Mouse (Mus musculus) lung, adult 18-20 months (tissue): Measurements from ENCODE around the gene Cdkn1b.
A peak's percentile ranks its signal among the peaks of the same experiment; 100 is the strongest.

Experiments
- DNase-seq, 2 experiments: peaks; one replicate each; pipeline ENCODE4 v3.0.0; 2022; ENCODE audit warnings: mixed read lengths in 2 of 2

Cdkn1b gene

DNA sequence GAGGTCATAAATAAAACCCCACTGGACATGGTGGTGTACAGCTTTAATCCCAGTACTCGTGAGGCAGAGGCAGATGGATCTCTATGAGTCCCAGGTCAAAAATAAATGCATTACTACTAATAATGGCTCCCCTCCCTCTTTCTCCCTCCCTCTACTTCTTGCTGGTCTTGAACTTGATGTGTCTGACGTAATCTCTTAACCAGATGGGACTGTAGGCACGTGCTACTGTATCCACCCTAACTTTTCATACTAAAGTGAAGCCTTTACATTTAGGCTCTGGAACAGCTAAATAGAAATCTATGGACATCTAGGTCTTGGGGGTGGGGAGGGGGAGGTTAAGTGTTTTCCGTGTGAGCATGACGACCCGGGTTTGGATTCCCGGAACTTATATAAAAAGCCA is 10.2 kb downstream of the Cdkn1b start:
- no peak for DNase-seq

DNA sequence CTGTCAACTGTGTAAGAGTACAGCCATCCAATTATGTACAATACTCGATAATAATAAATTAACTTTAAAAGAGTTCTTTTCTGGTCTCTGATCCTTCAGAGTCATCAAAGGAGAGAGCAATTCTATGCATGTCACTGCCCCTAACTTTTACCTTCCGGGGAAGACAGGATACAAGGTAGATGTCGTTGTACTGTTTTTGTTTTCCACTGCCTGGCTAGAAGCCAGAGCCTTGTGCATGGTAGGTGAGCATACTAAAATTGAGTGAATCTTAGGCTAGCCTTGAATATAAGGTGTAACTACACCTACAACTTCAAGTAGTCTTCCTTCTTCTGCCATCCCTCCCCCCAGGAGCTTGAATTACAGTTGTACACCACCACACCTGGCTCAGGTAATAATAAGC is 10.9 kb downstream of the Cdkn1b start:
- DNase-seq = no peak

DNA sequence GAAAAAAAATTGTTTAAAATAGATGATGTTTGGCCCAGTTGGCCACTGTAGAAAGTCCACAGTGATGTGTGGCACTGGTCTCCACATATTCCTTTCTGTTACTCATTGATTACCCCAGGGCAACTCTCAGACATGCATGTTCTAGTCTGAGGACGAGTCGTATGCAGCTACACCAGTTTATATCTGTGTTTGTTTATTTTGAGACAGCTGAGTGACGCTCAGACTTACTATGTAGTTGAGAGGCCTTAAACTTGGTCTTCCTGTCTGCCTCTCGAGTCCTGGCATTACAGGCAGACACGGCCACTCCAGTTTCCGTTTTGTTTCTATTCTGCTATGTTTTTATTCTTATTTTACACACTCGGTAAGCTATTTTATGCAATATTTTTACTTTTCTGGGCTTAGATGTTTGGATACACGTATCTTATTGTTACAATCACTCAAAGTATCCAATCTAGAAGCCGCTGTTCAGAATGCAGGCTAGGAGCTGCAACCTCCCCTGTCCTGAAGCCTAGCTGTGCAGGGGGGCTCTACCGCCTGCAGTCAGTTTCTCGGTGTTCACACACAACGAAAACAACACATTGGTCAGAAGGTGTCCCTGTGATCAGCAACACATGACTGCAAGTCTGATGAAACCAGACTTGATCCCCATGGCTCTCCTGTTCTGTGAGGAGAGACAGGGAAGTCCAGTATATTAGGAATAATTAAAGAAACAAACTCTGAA is 12.4 kb downstream of the Cdkn1b start:
- no peak for DNase-seq

DNA sequence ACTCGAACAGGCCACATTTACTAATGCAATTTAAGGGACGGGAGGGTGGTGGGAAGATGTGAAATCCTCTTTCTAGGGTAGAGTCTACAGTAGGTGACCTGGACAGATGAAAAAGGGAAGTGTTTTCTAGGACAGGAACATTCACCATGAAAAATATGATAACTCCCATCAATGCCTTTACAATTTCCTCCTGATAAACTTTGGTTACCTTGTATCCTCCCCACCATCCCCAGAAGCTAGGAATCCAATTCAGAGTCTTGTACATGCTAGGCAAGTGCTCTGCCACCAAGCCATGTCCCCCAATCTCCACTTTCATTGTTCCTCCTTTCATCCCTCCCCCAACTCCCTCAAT is 13.0 kb downstream of the Cdkn1b start:
- no peak for DNase-seq

DNA sequence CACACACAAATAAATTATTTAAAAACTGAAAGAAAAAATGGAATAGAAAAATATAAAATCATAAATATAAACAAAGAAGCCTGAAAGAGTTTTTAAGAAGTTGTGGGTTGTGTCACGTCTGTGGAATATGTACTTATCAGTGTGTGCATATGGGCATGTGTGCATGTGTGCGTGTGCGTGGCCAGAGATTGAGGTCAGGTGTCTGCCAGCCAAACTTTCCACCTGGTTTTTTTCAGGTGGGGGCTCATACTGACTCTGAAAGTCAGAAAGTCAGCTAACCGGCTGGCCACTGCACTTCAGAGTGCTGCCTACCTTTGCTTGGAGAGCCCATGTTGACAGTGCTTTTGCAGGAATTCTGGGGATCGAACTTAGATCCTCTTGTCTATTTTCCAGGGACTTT is 14.1 kb downstream of the Cdkn1b start:
- no peak for DNase-seq

DNA sequence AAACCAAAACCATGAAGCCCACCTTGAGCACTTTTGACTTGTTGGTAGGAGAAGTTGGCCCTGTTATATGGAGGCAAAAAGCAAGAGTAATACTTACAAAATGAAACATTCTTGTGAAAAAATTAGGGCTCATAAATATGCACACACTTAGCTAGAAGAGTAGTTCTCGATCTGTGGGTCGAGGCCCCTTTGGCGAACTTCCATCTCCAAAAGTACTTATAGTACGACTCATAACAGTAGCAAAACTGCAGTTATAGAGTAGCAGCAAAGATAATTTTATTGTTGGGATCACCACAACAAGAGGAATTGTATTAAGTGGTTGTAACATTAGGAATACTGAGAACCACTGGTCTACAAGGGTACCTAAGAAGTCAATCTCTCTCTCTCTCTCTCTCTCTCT is 19.6 kb downstream of the Cdkn1b start:
- DNase-seq = no peak

DNA sequence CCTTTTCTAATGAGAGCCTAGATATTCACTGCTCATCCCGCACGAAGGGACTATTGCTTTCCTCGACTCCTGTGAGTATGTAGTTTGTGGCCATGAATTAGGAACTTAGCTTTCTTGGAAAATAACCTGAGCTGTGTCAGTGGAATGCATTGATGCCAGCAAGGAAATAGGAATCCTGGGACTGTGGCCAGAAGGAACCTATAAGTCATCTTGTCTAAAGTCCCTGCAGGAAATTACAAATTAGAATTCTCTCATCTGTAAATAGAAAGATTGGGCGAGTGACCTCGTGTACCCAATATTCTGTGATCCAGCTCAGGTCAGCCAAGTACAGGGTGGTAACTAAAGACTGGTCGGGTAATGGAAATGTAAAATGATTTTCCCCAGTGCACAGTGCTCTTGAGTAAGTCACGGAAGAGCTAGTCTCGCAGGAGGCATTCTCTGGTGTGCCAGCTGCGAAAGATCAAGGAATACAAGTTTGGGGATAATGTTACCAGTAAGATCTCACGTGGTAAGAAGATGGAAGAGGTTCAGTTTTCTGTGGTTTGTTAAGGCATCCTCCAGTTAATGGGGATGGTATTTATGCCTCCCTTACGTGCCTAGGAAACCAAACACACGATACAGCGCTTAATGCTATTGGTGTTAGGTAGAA is 23.7 kb downstream of the Cdkn1b start:
- no peak for DNase-seq

DNA sequence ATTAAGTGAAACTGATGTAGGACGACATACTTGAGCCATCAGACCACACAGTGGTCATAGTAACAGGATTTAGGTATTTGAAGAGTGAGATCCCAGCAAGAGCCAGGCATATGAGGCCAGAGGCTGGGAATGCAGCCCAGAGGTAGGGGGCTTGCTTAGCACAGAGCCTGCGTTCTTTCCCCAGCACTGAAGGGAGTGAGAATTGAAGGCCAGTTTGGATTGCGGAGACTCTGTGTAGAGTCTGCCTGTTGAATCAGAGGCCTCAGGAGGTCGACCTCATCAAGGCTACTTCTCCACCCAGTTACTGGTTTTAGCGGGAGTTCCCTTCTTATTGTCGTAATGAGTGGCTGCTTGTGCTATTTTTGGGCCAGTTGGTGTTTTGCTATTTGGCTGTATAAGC is 25.9 kb downstream of the Cdkn1b start:
- DNase-seq = no peak

DNA sequence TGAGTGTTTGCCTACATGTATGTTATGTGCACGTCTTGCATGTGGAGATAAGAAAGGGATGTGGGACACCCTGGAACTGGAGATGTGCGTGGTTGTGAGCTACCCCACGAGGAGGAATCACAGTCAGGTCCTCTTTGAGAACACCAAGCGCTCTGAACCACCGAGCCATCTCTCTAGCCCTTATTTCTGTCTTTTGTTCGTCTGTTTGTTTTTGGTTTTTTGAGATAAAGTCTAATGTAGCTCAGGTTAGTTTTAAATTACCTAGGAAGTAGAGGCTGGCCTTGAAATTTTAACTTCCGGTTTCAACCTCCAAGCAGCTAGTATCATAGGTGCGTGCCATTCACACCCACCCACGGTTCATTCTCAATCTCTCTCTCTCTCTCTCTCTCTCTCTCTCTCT is 26.7 kb downstream of the Cdkn1b start:
- DNase-seq = no peak

DNA sequence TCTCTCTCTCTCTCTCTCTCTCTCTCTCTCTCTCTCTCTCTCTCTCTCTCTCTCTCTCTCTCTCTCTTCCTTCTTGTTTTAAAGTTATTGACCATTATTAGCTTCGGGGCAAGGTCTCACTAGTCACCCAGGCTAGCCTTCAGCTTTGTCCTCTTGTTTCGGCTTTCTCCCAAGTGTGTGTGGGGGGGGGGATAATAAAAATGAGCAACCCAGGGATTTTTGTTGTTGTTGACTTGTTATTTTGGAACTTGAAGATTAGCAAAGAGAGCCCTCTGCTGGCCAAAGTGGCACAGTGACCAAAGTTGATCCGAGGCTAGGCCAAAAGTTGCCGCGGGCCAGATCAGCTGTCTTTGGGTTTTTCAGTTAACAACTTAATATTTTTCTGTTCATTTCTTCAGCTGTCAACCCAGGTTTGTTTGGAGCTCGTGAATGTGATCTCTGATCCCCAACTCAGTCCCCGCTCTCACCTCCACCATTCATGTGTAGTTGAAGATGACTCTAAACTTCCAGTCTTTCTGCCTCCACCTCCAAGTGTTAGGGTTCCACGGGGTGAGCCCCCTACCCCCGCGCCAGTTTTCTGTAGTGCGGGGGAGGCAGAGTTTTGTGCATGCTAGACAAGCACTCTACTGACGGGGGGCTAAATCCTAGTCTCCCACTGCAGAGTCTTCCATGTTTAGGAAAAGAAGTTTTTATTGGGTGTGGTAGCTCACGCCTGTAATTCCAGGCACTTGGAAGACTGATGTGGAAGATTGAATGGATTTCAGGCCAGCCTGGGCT is 27.3 kb downstream of the Cdkn1b start:
- DNase-seq = peak; percentile 67 to 71

DNA sequence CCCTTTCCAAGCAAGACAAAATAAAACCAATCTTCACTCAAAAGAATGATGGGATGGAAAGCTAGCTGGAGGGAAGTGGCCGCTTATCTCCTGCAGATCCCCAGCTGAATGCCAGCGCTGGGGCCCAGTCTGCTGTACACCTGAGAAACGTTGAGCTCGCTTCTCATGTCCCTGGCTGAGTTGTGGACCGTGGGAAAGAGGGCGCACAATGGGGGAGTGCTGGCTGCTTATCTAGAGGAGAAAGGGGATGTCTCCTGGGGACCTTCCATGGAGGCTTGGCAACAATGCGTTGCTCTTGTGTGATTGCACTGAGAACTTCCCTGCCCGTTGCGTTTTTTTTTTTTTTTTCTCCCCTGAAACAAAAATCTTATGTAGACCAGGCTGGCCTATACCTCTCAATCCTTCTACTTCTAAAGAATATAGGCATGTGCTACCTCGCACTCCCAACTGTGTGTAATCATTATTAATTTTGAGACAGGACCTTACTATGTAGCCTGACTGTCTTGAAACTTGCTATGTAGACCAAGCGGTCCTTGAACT is 28.4 kb downstream of the Cdkn1b start:
- no peak for DNase-seq

DNA sequence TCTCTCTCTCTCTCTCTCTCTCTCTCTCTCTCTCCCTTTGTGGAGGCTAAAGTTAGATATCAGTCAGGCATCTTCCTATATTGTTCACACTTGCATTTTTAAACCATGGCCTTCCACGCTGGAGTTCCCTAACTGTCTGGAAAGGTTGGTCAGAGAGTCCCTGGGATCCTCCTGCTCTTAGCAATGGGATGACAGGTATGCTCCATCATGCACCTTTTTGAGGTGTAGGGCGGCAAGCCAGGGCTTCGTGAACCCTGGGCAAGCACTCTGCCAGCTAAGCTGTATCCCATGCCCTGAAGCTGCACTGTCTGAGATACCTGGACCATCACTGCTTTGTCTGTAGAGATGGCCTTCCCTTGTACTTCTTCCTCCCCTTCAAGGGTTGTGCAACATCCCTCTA is 29.0 kb downstream of the Cdkn1b start:
- DNase-seq = no peak

DNA sequence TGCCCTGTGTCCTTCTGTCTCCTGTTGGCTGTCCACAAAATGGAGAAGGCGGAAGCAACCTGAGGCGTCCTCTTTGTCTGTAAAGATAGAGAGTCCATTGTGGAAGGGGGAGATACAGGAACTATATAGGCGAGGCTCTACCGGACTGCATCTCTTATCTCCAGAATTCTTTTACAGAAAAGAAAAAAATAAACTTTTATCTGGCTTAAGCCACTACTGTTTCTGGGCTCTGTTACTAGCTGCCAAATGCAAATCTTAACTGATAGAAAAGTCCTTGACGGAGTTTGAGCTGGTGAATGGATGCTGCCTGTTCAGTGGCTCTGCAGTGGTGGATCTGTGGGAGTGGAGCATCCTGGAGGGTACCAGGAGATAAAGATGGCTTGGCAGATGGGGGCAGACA is 31.2 kb downstream of the Cdkn1b start:
- no peak for DNase-seq

DNA sequence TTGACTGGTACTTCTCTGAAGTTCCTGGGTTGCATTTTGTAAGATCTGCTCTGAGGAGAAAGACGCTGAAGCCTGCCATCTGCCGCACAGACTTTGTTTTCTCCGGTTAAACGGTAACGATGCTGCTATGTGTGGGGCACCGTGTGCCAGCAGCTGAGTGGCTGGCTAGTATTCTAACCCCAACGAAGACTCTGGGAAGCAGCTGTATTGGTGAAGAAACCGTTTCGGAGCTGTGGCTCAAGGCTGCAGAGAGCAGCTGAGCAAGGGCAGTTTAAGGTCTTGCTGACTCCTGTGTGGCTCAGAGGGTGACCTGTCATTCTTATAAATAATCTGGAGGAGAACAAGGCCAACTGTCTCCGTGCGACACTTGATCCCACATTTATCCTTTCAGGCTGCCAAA is 33.8 kb downstream of the Cdkn1b start:
- DNase-seq = no peak

DNA sequence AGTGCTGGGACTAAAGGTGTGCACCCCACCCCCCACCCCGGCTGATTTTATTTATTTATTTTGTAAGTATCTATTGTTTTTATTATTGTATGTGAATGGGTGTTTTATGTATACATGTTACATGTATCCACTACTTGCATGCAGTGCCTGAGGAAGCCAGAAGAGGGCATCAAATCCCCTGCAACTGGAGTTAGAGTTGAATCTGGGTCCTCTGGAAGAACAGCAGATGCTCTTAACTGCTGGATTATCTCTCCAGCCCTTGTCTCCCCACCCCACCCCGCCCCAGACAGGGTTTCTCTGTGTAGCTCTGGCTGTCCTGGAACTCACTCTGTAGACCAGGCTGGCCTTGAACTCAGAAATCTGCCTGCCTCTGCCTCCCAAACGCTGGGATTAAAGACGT is 36.2 kb downstream of the Cdkn1b start:
- no peak for DNase-seq

DNA sequence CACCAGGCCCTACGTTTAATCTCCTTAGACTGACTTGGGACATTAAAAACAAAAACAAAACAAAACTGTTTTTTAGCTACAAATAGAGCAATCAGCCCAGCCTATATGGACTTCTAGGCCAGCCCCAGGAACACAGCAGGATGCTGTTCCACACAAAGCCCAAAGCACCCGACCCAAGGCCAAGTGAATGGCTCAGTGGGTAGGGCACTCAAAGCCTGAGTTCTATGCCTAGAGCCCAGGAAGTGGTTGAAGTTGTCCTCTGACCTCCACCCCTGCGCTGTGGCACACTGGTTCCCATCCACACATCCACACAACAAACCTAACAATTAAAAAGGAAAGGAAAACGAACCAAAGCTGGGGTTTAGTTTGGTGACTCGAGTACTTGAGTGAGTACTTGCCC is 41.1 kb downstream of the Cdkn1b start:
- DNase-seq = no peak

DNA sequence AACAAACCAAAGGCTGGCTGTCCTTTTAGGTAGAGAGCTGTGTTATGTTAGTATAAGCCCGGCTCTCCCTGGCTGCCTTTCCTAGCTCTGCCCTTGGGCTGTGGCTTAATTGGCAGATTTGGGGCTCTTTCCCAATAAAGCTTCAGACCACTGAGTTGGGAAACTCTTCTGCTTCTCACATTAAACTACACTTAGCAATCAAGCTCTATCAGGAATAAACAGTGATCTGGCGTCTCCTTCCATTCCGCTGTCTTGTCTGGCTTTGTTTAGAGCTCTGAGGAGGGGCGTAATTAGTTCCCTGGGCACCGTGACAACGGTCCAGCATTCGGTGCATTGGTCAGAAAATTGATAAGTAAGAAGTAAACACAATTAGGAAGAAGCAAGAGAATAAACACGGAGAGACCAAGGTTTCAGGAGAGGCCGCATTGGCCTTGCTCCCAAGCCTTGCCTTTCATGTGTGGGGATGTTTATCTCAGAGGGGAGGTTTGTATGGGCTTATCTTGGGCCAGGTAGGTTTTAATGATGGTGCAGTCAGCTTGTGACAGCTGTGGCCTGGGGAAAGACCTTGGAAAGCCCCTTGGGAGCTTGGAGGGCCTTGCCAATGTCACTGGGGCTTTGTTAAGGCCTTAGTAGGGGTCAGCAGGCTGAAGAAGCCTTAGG is 41.8 kb downstream of the Cdkn1b start:
- no peak for DNase-seq

DNA sequence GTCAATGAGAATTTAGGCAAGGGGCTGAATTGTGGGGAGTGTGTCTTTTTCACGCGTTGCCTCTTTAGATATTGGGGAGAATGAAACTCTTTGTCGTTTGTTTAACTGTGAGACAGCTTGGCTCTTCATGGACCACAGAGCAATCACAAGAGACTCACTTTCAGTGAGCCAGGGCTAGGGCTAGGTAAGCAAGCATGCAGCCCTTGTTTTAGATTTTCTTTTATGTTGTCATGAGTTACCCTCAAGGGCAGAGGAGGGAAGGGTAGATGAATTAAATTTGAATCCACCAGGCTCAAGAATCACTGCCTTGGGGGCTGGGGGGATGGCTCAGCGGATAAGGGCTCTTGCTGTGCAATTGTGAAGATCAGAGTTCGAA is 42.3 kb downstream of the Cdkn1b start:
- DNase-seq = no peak

DNA sequence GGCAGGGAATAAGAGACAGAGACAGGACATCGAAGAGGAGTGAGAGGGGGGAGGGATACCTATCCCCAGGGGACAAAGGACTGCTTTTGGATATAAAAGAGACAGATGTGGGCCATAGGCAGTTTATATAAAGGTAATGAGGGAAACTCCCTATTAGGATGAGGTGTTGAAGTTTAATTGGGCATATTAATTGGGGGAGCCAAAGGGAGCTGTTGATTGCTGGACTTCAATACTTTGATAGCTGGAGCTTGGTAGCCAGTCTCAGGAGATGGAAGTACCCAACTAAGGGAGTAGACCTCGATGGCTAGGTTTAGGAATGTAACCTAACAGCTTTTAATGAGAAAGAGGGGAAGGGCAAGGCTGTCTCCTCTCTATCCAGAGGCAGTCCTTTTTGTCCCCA is 43.7 kb downstream of the Cdkn1b start:
- no peak for DNase-seq

DNA sequence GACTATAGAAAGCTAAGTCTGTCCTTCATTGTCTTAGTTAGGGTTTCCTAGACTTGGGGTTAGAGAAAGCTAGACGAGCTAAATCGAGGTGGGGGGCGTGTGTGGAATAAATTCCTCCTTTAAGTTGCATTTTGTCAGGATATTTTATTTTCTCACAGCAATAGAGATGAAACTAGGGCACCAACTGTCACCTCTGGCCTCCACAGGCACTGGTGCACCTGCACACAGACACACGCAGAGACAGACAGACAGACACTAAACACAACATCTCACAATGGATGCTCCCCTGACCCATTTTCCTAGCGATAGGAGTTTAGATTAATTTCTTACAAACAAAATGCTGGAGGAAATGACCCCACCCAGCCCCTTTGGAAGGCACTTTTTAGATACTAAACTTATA is 46.5 kb downstream of the Cdkn1b start:
- DNase-seq = no peak

DNA sequence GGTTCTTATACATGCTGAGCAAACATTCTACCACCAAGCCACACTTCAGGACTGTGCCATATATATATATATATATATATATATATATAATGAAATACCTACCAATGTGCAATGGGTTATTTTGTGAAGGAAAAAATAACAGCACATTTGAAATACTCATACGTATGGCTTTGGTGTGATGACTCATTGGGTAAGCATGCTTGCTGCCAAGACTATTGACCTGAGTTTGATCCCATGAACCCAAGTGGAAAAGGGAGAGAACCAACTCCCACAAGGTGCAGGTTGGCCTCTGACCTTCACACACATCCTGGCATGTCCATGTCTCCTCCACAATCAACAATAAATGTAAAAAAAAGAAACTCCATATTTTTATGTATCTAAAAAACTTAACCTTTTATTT is 48.1 kb downstream of the Cdkn1b start:
- DNase-seq = no peak

DNA sequence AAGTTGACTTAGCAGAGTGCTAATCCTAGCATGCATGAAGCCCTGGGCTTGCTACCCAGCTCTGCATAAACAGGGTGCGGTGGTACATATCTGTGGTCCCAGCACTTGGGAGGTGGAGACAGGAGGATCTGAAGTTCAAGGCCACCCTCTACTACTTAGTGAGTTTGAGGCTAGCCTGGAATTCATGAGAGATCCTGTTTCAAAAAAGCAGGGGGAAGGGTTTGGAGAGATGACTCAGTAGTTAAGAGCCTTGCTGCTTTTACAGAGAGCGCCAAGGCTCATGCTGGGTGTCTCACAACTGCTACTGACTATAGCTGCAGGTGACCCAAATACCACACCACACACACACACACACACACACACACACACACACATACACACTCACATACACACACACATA is 49.3 kb downstream of the Cdkn1b start:
- DNase-seq = no peak

DNA sequence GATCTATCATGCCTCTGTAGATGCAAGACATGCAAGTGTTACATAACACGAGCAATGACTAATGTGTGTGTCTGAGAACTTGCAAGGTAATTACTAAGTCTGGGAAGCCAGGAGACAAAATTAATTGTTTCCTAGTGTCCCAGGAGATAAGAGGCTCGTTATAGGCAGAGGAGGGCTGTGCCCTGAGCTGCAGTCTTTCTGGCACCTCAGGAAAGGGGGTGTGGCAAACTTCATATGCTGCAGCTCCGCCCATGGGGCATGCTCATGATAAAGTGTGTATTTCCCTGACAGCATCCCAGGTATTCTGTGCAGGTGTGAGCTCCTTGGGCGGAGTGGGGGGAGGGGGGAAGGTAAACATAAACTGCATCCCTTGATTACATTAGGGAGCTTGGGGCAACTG is 51.9 kb downstream of the Cdkn1b start:
- no peak for DNase-seq
